Mouse (Mus musculus) ovary, adult 18-20 months (tissue): Measurements from ENCODE around the gene Prdx2.
A peak's percentile ranks its signal among the peaks of the same experiment; 100 is the strongest.

ENCODE experiments used
- DNase-seq: peaks from one replicate; pipeline ENCODE4 v3.0.0; 2022; ENCODE audit warnings: low spot score, mixed read lengths

Gene Prdx2

DNA sequence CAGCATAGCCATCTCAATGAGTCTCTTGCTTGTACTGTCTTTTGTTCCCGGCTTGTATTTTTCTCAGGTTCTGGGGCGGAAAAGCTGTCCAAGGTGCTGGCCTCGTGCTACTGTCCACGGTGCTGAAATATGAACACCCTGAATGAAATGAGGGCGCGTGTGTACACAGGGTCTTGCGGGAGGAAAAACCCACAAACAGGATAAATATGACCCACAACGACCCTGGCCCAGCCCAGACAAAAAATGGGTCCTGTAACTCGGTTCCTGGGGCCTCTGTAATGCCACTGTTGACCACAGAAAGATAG lies 22.2 kb upstream of the Prdx2 start:
- DNase-seq, result no peak

DNA sequence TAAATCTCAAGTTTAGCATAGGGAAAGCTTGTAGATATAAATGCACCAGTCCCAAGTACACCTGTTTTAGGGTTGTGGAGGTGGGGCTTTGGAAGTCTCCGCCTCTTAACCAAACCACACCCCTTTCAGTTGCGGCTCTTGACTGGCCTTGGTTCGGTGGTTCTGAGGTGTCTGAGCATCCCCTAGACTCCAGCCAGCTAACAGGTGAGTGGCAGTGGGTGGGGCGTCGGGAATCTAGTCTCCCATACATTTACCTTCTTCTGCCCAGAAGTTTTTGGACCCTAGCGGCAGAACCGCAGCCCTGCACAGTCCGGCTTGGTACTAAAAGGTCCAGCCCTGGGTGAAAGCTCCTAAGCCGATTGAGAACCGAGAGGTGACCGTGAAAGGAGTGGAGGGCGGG lies 19.6 kb upstream of the Prdx2 start:
- no peak for DNase-seq

DNA sequence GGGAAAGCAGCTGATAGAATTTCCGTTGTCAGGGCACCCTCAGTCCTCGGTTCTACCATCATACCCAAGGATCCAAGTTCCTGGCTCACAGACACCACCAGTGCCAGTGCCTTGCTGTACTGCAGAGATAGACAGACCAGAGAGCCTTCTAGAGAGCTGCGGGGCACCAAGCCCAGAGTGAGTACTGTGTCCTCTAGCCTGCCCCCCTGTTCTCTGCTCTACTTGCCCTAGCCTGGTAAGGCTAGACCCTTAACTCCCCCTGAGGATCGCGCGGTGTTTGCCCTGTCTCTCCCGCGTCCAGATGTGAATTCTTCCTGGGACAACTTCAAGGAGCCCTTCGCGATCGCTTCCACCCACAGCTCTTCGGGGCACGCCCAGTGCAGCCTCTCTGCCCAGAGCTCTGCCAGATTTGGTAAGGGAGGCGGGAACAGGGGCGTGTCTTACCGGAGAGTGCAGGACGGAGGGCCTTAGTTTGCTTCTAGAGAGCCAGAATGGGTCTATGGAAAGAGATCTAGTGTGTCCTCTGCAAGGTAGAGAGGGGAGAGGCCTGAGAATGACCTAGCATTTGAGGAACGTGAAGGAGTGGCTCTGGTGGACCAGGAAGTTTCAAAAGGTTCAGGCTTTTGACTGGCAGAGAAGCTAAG lies 16.7 kb upstream of the Prdx2 start:
- DNase-seq, result no peak

DNA sequence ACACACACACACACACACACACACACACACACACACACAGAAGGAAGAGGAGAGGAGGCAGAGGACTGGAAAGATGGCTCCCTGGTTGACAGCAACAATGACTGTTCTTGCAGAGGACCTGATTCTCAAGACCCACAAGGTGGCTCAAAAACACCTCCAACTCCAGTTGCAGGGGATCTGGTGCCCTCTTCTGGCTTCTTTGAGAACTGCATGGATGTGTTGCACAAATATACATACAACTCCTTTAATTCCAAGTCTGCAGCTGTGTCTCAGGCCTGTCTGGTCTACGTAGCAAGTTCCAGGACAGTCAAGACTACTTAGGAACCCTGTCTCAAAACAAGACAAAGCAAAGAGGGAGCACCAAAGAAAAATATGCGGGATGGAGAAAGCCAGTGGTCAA lies 12.6 kb upstream of the Prdx2 start:
- DNase-seq, result no peak

DNA sequence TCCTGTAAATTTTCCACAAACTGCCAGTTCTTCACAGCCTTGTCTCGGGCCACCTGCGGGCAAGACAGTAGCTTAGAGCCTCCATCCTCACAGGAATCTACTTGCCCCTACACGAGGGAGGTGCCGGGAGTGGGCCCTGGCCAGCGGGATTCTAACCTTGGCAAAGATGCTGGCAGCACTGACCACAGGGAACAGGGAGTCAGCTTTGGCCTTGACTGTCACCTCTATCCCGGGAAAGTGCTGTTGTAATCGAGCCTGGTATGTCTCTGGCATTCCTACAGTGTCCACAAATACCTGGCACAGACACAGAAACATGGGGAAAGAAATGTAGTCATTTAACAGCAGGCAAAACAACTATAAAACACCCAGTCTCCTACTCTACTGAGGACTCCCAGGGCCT lies 9.6 kb upstream of the Prdx2 start:
- DNase-seq, result peak; percentile 68

DNA sequence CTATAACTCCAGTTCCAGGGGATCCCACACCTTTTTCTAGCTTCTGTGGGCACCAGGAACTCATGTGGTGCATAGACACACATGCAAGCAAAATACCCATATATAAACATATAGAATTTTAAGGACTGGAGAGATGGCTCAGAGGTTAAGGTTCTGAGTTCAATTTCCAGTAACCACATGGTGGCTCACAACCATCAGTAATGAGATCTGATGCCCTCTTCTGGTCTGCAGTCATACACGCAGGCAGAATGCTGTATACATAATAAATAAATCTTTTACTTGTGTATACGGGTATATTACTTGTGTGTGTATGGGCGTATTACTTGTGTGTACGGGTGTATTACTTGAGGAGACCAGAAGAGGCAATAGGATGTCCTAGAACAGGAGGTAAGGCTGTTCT lies 5.4 kb upstream of the Prdx2 start:
- DNase-seq, result no peak

DNA sequence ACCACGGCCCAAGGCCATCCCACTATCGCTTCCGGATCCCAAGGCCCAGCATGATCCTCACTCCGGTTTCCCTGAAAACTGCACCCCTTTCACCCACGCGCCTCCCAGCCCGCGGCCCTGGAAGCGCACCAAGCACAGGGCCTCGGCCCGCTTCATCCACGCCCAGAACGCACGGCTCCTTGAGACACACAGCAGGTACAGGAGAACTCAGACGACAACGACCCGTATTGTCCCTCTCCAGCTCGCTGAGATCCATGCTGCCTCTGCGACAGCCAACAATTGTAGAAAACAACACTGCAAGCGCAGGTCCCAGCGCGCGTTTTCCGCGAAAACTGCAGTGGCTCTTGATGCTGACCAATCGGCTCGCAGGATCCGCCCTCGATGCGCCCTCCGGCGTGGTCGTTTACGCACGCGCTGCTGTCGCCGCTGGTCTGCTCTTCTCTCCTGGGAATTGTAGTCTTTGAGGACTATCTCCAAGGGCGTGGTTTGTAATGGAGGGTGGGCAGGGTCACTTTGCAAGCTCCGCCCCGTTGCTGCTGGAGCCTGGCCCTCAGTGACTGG lies 3.6 kb upstream of the Prdx2 start:
- peak; percentile 93 for DNase-seq

DNA sequence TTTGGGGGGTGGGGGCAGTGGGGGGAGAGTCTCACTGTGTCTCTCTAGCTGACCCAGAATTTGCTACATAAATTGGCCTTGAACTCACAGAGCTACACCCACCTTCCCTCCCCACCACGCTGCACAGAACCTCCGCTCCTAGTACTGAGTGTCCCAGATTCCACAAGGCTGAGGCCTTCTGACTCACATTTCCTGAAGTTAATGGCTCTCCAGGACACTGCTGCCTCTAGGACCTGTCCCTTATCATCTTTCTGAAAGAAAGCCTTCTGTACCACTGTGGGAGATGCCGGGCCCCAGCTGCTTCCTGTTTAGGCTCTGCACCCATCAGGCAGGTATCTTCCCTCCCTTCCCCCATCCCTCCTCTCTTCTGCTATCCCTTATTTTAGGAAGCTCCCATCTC lies 2.8 kb upstream of the Prdx2 start:
- DNase-seq, result no peak

DNA sequence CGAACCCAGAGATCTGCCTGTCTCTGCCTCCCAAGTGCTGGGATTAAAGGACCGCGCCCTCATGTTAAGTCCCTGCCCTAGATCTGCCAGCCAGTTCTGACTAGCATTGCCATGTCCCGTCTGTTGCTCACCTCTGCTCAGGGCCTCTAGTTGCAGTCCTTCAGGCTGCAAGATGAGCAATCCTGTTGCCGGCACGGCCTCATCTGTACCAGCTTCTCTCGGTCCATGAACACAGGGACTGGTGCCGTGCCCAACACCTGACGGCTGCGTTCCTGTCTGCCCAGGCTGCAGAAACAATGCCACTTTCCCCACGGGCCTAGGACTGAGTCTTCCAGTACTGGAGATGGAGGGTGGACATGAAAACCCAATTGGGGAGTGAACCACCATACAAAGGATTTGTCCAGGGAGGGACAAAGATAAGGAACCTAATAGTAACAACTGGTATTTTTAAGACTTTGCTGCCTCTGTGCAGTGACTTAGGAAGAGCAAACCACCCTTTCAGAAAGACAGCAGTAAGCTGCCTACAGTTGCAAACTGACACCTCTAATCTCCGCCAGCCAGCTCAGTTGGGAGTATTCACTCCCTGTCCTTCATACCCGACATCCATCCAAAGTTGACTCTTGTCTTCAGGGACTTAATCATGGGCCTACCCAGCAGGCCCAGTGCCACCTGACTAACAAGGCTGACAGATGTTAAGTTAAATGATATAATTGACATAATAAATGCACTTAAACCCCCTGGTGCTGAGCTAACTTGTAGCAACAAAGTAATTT lies 1.7 kb upstream of the Prdx2 start:
- no peak for DNase-seq

DNA sequence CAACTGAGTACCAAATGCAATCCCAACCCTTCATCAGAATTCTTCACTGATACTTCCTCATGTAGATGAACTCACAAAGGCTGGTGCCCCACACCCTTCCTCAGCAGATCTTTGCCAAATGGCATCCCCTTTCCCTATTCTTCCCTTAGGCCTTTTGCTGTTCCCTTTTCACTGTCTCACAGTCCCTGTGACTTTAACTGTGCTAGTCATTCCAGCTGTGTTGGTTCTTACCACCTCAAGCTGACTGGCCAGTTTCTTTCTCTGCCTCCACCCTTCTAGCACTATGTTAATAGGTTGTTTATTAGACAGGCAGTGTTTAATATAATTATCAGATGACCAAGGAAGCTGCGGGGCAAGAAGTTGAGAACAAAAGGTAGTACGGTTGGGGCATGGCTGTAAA lies 737 bp upstream of the Prdx2 start:
- no peak for DNase-seq

DNA sequence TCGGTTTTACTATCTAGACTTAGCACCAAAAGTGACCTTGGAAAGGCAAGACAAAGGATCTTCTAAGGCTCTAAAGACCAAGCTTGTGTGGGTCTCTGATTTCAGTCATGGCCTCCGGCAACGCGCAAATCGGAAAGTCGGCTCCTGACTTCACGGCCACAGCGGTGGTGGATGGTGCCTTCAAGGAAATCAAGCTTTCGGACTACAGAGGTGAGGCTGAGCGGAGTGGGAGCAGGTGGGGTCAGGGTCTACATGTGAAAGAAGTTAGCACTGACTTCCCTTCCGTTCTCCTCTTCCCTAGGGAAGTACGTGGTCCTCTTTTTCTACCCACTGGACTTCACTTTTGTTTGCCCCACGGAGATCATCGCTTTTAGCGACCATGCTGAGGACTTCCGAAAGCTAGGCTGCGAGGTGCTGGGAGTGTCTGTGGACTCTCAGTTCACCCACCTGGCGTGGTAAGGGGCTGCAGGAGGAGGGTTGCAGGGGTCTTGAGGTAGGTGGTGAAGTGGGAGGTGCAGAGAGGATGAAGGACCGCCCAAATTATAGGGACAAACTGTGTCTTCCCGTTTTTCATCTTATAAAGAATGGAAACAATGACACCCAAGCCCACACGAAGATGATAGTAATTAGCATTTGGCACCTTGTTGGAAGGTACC lies 876 bp downstream of the Prdx2 start:
- no peak for DNase-seq

DNA sequence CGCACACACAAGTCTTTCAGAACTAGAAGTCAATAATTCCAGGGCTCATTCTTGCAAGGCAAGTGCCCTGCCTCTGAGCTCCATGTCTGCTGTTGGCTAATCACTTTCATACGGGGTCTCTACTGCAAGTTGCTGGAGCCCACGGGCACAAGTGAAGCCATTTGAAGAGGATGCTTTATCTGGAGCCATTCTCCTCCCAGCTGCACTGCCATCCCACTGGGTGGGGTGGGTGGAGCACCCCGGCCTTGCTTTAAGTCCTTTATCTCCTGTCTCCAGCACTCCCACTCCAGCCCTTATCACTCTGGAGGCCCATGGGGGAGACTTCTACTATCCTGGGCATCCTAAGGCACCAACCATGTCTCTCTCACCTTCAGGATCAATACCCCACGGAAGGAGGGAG lies 1.5 kb downstream of the Prdx2 start:
- no peak for DNase-seq

DNA sequence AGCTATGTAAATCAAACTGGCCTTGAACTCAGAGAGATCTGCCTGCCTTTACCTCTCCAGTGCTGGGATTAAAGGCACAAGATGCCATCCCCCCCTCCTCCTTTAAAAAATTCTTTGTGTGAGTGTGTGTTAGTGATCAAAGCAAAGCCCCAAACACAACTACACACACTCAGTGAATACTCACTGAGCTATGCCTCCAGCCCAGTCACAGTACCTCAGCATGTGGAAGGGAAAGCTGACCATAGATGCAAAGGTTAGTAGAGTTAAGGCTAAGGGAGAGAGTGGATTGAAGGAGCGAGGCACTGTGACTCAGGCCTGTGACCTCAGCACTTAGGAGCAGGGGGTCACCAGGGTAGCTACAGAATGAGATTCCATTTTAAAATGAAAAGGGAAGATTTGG lies 3.7 kb downstream of the Prdx2 start:
- DNase-seq, result no peak

DNA sequence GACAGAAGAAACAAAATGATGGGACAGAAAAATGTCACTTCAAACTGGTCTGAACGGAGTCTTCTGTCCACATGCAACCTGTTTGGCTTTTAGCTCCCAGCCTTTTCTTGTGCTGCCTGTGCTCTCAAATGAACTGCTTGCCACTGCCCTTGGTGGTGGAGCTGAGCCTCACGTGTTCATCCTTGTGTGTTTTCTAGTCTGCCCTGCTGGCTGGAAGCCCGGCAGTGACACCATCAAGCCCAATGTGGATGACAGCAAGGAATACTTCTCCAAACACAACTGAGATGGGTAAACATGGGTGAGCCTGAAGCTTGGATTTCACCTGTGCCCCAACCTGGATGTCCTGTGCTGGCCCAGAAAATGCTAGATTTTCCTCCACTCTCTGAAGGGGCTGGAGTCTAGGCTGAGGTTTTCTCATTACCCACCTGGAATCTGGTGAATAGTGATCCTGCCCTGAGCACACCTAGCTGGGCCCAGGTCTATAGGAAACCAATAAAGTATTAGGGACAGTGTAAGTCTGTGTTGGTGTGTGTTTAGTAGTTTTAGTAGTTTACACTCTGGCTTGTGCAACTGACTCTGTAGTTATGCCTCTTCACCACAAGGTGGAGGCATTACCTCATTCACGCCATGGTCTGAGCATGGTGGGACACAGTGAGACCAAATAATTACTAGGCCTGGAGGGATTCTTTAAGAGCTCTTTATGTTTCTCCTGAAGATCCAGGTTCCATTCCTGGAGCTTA lies 4.6 kb downstream of the Prdx2 start:
- peak; percentile 59 for DNase-seq

DNA sequence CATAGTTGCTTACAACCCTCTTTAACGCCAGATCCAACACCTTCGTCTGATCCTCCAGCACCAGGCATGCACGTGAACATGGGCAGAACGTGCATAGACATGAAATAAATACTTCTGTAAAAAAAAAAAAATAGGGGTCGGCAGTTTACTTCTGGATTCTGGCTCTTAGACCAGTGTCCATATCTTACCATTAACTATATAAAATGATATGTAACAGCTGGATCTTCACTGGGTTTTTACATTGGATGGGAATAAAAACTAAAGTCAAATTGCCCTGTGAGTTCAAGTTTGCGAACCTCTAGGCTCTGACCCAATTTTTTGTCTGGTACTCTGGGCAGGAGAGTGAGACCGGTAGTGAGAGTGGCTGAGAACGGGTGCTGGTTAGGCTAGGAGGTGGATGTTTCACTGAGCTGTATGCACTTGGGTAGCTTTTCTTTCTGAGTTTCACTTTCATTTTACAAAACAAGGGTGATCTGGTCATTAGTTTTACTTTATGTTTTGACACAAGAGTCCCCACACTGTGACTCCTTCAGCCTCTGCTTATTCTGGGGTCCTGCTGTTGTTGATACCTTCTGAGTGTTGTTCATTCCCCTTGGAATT lies 5.3 kb downstream of the Prdx2 start:
- DNase-seq, result no peak

DNA sequence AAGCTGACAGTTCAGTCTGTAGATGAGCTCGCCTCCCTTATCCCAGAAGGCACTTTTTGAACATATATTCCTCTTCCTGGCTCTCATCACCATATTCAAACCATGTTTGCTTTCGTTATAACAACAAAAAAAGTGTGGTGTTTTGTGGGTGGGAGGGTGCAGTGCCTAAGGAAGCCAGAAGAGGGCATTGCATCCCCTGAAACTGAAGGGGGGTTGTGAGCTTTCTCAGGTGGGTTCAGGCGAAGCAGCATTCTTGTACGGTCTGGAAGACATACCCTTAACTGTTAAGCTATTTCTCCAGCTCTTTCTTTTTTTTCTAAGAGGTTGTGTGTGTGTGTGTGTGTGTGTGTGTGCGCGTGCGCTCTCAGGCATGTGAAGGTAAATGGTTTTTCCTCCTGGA lies 6.0 kb downstream of the Prdx2 start:
- DNase-seq, result no peak

DNA sequence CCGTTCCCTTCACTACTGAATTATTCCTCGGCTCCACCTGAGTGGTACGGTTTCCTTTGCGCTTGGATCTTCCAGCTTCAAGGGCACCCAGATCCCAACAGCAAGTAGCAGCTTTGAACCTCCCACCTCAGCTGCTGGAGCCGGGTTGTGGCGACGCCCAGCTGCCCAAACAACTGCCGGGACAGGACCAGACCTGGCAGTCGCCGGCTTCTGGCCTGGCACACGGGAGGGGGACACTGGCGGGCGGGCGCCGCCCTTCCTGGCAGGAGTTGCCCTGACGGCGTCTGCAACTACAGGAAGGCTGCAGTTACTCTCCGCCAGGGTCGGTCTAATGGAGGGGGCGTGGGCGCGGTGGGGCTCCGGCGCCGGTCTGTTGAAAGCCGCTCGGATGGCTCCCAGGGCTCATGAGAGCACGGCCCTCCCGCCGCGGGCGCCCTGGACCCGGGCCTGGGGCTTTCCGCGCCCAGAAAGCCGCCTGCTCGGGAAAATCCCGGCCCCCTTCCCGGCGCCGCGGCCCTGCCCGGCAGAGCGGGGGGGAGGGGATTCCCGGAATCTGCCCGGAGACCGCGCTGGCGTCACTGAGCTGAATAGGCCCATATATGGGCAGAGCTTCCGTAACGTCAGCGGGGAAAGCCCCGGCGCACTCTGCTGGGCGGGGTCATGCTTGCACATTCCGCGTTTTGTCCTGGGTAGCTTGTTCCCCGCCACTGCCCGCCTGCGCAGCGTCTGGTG lies 6.8 kb downstream of the Prdx2 start:
- peak; percentile 92 for DNase-seq

DNA sequence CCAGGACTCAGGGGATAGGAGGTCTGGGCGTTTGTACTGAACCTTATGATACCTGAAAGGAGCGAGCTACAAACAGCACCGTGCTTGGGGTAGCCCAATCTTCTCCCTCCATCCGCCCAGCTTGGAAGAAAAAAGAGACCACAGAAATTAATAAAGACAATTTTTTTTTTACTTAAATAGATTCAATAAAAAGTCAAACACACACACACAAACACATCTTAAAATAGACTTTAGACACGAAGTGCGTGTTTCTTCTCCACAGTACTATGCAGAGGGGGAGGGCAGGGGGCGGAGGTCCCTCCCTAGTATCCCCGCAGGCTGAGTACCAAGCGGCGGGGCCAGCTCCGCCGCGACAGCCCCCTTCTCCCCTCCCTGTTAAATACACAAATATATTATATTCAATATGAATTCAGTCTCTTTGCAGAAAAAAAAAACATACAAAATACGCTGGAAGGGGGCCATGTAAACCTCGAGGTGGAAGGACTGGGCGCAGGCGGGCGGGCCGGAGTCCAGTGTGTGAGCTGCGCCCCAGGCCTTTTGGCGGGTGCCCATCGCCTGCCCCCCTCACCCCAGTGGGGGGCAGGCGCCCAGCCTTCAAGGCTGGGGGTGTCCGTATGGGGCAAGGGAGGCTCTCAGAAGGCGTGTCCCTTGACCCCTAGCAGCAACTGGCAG lies 7.5 kb downstream of the Prdx2 start:
- DNase-seq, result no peak

DNA sequence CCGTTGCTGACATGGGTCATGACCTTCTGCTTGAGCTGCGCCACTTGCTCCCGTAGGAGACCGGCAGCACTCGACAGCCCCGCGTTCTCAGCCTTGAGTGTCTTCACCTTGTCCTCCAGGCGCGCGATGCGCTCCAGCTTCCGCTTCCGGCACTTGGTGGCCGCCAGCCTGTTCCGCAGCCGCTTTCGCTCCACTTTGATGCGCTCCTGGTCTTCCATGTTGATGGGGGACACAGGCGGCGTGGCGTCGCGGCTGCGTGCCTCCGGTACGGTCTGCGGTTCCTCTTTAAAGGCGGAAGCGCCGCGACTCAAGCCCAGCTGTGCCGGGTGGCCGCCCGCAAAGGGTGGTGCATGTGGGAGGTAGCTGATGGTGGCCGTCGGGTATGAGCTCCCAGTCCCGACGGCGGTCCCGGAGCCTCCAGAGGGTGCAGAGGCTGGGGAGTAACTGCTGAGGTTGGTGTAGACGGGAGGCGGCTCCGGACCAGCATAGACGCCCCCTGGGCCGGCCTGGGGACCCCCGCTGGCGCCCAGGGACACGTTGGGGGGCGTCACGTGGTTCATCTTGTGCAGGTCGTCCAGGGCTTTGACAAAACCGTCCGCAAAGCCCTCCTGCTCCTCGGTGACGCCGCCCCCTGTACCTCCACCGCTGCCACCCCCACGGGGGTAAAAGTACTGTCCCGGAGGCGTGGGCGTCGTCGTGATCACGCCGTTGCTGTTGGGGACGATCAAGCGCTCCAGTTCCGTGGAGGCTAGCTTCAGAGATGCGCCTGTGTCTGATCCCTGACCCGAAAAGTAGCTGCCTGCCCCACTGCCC lies 8.3 kb downstream of the Prdx2 start:
- peak; percentile 38 for DNase-seq
